Mouse (Mus musculus) lung, postnatal 10 days (tissue): Measurements from ENCODE around the gene Qpctl.

Experiments used
- DNase-seq: peaks from one replicate; pipeline ENCODE4 v3.0.0; 2021

The Qpctl gene

GRCm38 (mm10) chr7:19119083-19119482, 30.0 kb downstream of the Qpctl start:
- no peak for DNase-seq

- DNase-seq = peak; percentile 74
Measured at GRCm38 (mm10) chr7:19118028-19118771, 30.9 kb downstream of the Qpctl start, which contains the start of gene Gm4969. Gm4969 (minus strand) TSS chr7:19118368.

- no peak for DNase-seq
Measured at GRCm38 (mm10) chr7:19109565-19109964, 39.5 kb downstream of the Qpctl start.

- no peak for DNase-seq
Measured at GRCm38 (mm10) chr7:19107436-19107835, 41.7 kb downstream of the Qpctl start.

GRCm38 (mm10) chr7:19104486-19104885, 44.6 kb downstream of the Qpctl start:
- DNase-seq = no peak

GRCm38 (mm10) chr7:19103741-19104140, 45.4 kb downstream of the Qpctl start:
- DNase-seq = no peak

GRCm38 (mm10) chr7:19100290-19100689, 48.8 kb downstream of the Qpctl start:
- DNase-seq = no peak

- DNase-seq = no peak
Measured at GRCm38 (mm10) chr7:19098811-19099210, 50.3 kb downstream of the Qpctl start.

- no peak for DNase-seq
Measured at GRCm38 (mm10) chr7:19097863-19098262, 51.2 kb downstream of the Qpctl start.

- DNase-seq = no peak
Measured at GRCm38 (mm10) chr7:19097217-19097616, 51.9 kb downstream of the Qpctl start.

- no peak for DNase-seq
Measured at GRCm38 (mm10) chr7:19096421-19096976, 52.6 kb downstream of the Qpctl start.

GRCm38 (mm10) chr7:19095751-19096110, 53.4 kb downstream of the Qpctl start:
- DNase-seq = peak; percentile 87

GRCm38 (mm10) chr7:19094826-19095750, 54.0 kb downstream of the Qpctl start:
- peak; percentile 68 for DNase-seq

GRCm38 (mm10) chr7:19094471-19094825, 54.6 kb downstream of the Qpctl start, which contains the start of gene Six5:
Six5 (plus strand) TSS chr7:19094594.
- peak; percentile 73 for DNase-seq

- peak; percentile 99 for DNase-seq
Measured at GRCm38 (mm10) chr7:19093537-19094385, 55.3 kb downstream of the Qpctl start.

- peak; percentile 94 for DNase-seq
Measured at GRCm38 (mm10) chr7:19093174-19093521, 55.9 kb downstream of the Qpctl start.

GRCm38 (mm10) chr7:19092381-19093173, 56.5 kb downstream of the Qpctl start:
- peak; percentile 73 for DNase-seq

- no peak for DNase-seq
Measured at GRCm38 (mm10) chr7:19091913-19092312, 57.2 kb downstream of the Qpctl start.
